Mouse (Mus musculus): ENCODE data around the gene Szt2.

Gene Szt2

DNA sequence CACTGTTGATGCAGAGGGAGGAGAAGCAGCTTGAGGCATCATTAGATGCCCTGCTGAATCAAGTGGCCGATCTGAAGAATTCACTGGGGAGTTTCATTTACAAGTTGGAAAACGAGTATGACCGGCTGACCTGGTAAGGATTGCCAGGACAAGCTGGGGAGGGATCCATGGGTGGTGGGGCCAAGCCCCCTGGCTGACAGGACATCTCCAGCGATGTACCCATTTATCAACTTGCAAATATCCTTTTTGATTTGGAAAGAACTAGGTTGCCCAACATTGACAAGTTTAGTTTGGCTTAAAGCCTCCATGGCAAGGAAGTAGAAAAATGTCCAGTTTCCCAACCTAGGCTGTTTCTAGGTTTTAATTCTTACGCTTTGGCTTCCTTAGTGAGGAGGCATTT is 1.8 kb upstream of the Szt2 start:
- DNase-seq (ENCODE audit: low spot score) = no peak

DNA sequence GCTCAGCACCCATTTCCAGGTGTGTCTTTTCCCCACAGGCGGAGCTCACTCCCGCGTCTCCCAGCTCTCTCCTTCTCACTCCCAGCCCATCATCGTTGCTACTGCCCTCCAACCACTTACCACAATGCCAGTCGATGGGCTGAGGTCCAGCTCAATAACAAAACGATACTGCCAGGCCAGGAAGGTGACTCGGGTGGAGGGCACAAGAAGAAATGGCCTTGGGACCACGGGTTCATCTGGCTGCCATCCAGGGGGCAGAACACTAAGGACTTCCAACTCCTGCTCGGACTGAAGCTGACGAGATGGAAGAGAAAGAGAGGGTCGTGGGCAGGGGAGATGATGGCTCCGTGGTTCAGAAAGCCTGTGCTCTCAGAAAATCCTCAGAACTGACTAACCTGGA is 6.4 kb downstream of the Szt2 start:
- no peak for DNase-seq (ENCODE audit: low spot score)

DNA sequence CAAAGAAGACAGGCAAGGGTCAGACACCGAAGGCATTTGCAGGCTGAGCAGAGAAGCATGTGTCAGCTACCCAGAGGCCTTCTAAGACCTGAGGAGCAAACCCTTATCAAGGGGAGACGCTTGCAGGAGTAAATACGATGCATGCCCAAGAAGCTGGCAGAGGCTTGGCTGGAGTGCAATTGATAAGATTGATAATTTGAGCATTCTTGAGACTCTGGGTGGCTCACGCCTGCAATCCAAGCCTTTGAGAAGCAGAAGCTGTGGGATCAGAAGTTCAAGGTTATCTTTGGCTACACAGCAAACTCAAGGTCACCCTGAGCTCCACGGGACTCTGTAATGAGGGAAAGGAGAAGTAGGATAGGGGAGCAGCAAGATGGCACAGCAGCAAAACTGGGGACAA is 7.2 kb downstream of the Szt2 start:
- no peak for DNase-seq (ENCODE audit: low spot score)

DNA sequence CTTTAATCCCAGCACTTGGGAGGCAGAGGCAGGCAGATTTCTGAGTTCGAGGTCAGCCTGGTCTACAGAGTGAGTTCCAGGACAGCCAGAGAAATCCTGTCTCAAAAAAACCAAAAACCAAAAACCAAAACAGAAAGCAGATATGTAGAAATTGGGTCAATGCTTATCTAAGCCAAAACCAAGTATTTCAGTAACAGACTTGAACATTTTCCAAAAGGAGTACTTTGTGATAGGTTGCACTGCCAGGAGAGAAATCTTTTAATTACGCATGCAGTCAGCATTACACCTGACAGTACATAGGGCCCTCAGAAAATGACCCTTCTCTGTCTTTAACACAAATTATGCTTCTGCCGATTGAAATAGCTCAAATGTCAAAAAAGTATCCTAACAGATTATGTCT is 7.7 kb downstream of the Szt2 start:
- DNase-seq (ENCODE audit: low spot score) = no peak

DNA sequence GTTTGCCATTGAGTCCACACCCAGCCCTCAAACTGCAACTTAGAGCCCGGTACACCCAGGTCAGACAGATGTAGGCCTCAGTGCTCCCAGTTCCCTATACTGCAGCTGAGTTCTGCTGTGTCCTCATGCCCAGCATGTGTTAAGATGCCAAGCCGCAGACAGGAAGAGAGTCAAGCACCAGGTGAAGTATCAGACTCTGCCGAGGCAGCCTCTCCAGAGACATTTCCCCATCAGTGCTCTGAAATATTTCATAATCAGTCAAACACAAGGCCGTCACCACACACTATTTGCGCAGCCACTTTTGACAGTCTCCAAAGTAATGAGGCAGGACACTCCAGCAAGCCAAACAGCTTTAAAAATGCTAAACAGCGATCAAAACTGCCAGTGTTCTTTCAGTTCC is 10.7 kb downstream of the Szt2 start:
- no peak for DNase-seq (ENCODE audit: low spot score)

DNA sequence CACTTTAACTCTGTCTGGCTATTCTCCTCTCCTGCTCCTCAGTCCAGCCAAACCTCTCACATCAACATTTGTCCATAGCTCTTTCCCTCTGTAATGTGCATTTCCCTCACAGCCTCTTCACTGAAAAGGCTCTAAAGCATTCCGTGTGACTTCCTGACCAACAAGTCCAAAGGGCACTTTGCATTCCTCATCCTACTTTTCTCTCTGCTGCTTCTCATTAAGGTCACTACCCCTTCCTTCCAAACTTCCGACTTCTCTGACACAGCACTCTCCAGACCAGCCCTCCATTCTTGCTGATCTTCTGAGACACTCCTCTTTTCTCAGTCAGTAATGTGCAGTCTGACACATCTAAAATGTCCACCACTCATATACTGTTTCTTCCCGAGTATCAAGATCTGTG is 12.6 kb downstream of the Szt2 start:
- DNase-seq (ENCODE audit: low spot score) = no peak

DNA sequence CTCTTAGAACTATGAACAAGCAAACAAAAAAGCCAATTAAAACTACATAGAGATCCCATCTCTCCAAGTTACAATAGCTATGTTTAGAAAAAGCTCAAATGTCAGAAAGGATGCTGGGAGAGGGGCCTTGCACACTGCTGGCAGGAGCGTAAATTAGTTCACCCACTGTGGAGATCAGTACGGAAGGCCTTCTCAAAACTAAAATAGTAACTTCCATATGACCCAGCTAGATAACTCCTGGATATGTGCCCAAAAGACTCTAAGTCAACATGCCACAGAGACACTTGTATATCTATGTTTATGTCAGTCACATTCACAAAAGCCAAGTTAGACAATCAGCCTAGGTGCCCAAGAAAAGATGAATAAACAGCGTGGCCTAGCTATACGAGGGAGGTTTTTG is 13.8 kb downstream of the Szt2 start:
- DNase-seq (ENCODE audit: low spot score) = no peak

DNA sequence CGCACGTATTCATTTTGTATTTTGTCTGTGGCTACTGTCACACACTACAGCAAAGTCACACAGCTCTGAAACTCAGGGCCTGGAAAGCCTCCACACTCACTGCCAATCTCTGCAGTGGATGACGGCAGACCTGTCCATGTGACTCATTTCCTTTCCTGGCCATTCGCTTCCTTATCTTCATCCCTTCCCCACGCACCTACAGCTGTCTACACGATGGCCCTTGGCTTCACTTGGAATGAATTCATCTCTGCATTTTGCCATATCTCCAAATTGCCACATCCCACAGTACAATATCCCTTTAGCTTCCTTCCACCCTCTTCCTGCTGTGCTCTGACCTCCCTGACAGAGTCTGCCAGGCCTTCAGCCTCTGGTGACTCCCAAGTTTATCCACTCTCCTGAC is 14.6 kb downstream of the Szt2 start:
- no peak for DNase-seq (ENCODE audit: low spot score)

DNA sequence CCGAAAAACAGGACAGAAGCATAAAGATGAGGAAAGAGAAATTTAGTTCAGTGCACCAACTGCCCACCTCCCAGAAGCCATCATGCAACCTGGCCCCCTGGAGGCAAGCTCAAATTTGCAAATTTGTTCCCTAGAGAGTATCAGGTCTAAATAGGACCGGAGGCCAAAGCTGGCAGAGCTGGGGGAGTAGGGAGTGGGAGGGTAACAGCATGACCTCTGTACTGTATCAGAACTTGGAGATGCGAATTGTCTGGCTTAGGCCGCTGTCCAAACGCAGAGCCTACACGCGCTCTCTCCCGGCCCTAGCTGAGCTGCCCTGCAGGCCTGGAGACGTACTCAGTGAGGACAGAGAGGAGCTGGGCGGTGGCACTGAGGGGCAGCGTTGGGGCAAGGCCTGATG is 18.9 kb downstream of the Szt2 start:
- no peak for DNase-seq (ENCODE audit: low spot score)

DNA sequence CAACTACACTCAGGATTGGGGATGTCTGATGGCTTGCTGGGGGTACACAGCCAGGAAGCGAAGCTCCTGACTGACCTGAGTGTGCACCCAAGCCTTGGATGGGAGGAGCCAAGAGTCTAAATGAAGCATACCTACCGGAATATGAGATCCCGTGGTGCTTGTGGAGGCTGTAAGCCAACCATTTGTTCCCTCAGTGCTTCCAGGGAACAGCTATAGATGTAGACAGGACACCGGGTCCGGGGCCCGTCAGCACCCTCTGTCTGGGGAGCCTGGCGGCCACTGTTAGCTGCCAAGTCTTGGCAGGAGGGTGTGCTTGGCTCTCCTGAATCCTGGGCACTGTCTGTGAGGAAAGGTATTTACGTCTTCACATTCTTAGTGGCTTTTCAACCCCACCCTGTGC is 21.8 kb downstream of the Szt2 start:
- DNase-seq (ENCODE audit: low spot score) = no peak

DNA sequence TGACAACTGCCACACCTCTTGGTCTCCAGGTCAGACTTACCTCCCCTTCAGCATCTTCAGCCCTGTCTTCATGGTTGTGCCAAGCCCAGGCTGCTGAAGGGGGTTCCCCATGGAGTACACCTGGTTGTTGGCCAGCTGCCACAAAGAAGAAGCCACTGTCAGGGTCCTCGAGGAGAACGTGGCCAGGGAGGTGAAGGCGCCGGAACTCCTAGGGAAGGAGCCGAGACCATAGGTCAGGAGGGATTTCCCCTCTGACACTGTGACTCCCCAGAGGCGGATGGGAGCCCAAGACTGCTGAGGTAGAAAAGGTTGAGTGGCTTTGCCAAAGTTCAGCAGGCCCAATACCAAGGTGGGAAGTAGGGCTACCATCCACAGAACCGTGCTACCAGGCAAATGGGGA is 25.8 kb downstream of the Szt2 start:
- DNase-seq (ENCODE audit: low spot score) = no peak

DNA sequence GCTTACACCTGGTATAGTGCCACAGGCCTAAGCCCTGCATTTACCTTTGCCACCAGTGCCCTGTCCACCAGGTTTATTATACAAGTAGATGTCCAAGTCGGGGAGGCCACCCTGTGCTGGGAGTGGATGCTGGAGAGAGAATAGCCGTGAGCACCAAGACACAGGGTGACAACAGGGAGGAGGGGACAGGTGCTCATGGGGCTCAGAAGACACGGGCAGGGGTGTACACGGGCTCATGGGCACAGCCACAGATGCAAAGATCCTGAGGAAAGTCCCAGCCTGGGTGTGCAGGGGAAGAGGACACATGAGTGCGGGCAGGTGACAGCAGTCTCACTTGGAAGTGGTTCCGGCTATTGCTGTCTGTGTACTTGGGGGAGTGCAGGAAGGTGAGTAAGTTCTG is 33.1 kb downstream of the Szt2 start:
- no peak for DNase-seq (ENCODE audit: low spot score)

DNA sequence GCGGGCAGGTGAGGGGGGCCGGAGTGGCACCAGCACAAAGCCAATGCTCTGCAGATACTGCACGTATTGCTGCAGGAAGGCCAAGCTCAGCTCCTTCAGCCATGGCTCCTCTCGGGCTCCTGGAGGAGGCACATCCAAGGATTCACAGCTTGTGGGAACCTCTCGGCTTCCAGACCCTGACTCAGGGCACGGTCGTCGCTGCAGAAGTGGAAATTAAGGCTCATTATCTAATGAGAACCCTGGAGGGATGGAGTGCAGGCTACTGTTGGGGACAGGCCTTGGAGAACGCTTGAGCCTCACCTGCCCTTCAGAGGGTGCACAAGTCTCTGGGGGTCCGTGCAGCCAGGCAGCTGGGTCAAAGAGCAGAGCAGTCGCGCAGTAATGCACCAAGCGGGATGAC is 37.3 kb downstream of the Szt2 start:
- no peak for DNase-seq (ENCODE audit: low spot score)

DNA sequence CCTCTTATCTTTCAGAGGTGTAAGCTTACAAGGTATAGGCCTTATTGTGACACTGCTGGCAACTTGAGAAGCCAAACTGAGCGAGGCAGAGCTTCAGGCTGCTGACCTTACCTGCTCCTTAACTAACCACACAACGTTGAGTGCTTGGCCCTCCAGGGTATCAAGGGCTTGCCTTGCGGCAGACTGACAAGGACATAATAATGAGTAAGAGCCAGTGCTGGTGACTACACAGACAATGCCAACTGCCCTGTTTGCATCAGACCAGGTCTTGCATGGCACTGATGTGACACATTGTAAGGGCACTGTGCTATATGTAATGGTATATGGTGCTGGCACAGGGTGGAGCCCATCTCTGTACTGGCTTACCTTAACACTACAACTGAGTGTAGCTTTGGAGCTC is 40.5 kb downstream of the Szt2 start:
- no peak for DNase-seq (ENCODE audit: low spot score)

DNA sequence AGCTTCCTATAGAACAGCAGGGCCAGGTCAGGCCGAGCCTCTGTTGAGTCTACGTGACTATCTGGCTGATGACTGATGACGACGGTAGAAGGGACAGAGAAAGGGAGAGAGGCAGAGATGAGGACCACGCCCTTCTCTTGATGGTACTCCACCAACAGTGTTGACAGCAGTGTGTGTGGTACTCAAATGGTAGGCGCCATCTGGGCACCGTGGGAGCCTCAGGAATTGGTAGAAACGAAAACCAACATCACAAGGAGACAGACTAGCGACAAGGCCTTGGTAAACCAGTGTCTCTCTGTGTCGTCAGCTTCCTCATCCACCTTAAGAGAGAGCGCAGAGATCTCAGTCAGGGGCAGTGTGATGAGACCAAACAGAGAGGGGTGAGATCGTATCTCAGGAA is 41.5 kb downstream of the Szt2 start:
- DNase-seq (ENCODE audit: low spot score) = no peak

DNA sequence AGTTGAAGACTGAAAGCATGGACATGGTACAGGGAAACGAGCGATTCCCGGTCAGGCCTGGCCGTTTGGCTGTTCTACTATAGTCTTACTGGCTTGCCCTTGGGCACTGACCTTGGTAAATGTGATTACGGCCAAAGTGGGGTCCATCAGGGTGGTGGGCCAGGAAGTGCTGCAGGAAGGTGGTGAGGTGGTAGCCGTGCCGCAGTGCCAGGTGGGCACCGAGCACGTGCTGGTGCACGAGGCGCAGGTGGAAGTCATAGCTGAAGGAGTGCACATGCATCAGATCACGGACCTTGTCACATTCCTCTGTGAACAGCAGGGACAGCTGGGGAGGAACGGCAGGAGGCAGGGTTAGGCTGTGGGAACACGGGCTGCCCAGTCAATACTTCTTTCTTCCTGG is 43.1 kb downstream of the Szt2 start:
- no peak for DNase-seq (ENCODE audit: low spot score)

DNA sequence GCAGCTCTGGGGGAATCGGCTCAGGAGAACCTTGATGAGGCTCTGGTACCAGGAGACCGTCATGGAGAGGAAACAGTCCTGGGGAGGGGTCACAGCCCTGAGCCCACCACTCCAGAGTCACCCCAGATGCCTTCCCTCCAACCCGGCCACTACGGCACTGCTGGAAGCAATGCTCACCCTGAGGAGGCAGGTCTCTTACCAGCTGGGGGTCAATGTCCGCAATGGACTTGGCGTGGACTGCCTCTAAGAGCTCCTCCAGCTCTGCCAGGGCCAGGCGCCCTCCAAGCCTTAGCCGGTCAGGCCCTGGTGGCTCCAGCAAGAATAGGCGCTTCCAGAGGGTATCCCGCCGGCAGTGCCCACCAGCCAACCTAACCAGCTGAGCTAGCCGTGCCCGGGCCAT is 44.4 kb downstream of the Szt2 start:
- no peak for DNase-seq (ENCODE audit: low spot score)

DNA sequence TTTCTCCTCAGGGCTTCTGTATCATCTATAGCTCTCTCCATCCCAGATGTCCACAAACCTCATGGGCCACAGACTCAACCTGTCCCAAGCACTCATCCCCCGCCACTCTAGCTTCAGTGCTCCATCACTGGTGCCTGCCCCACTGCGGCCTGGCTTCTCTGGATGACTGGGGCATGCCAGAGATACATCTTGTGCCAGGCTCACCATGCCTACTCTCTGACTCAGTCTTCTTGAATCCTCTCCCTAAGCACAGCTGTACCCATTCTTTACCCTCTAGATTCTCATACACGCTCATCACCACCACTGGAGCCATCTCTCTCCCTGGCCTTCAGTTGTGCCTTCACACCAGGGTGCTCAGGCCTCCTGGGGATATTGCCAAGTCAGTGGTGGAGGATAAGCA is 45.1 kb downstream of the Szt2 start:
- no peak for DNase-seq (ENCODE audit: low spot score)

DNA sequence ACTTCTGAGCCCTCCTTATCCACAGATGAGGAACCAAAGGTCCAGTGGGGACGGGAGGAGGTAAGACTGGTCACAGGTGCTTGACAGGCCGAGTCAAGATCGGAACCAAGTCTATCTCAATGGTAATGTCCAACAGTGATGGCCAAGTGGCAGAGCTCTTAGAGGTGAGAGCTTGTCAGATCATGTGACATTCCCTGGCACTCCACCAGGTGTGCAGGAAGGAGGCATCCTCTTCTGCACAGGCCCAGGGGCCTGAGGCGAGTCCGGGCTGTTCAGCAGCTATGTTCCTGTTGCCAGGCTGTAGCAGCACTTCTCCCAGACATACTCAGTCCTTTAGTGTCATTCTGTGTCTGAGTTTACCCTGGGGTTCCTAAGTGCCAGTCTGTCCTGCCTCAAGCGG is 46.2 kb downstream of the Szt2 start:
- no peak for DNase-seq (ENCODE audit: low spot score)

DNA sequence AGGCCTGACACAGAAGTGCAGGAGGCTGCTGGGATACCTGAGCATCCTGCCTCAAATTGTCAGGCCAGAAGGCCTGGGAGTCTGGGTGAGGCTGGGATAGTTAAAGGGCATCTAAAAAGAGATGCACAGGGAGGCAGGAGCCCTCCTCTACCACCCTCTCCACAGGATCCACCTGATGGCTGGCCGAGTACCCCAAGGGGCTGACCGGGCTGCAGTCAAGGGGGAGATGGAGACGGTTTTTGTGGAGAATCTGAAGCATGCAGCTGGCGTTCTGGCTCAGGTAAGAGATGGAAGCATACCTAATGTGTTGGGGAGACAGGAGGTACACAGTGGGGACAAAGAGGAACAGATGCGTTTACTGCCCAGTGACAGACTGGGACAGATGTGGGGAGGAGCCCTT is 47.6 kb downstream of the Szt2 start:
- DNase-seq (ENCODE audit: low spot score) = no peak

DNA sequence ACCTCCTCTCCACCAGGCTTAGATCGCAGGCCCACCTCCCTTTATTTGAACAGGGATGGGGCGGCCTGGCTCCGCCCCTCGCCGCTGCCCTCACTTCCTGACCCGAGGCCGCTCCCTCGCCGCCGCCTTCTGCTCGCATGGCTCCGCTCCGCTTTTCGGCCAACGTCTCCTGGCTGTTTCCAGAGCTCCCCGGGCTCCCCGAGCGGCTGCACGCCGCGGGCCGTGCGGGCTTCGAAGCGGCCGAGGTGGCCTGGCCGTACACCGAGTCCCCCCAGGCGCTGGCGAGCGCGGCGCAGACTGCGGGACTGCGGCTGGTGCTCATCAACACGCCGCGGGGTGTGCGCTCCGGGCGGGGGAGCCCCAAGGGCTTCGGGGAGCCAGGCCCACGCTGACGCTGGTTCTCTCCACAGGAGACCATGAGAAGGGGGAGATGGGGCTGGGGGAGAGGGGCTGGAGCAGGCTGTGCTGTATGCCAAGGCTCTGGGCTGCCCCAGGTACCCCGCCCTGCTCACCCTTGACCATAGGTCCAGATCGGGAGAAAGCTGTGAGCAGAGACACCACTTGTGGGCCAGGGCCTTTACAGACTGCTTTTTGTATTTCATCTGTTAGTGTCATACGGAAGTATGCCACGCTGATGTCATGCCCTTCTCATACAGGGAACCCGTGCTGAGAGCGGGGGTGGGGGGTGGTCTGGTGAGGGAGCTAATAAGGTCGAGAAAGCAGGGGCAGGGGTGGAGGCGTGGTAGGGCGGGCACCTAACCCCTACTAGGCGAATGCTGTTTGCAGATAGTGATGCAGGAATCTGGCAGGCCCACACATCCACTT is 49.0 kb downstream of the Szt2 start:
- DNase-seq (ENCODE audit: low spot score) = peak; percentile 84

DNA sequence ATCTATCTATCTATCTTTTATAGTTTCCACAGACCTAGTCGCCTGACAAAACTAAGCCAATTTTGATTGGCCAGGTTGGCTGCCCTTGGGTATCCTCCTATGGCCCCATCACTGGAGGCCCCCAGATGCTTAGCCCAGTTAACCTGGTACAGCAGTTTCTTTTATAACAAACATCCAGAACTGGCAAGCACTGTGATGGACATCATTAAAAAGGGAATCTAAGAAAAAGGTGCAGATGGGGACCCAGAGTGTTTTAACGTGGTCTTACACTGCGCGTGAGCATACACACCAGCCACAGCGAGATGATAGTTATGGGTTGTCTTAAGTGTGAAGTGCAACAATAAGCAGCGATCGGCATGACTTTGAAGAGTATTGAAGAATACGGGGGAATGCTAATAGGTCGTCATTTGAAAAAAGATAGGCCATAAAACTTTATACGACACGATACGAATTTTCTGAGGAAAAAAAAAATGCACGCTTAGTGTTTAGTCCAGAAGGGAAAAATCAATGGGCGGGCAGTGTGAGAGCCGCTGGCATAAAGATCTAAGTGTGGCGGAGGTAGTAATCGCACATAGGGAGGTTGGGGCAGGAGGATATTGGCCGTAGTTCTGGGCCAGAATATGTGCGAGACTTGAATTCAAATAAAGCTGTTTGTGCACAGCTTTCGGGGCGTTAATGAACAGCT is 49.7 kb downstream of the Szt2 start:
- no peak for DNase-seq (ENCODE audit: low spot score)

DNA sequence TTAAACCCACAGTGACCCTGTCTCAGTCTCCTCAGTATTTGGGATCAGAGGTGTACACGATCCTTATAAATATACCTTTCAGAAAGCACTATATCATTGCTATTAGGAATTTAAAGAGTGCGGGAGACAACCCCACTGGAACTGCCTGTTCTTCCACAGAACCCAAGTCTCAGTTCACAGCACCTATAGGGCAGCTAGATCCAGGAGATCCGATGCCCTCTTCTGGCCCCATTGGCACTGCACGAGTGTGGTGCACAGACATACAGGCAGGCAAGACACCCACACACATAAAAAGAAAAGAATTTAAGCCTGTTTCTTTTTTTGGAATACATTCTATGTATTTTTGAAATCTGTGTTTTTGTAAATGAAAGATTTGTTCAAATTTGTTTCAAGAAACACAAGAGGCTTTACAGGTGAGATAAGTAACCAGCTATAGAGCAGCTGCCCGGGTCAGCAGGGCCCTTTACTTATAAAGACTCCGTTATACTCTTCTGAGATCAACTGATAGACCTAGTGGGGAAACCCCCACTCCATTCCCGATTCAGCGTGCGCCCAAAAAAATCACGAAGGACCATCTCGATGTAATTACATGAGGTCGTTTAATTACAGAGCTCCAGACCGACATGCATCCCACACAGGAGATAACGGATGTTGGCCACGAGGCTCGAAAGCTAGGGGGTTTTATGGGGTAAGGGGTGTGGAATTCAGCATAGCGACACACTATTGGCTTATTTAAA is 50.7 kb downstream of the Szt2 start:
- DNase-seq (ENCODE audit: low spot score) = no peak
